Mouse (Mus musculus): ENCODE results near the gene Stard10. TPM values are rescaled to one million over a fixed set of nuclear protein-coding genes. Genes with fewer than 3 reads are reported as not detected.

The Stard10 gene
- total and polyA plus RNA-seq, 3 experiments = 53.1 to 113 (median 62.2) TPM

DNA sequence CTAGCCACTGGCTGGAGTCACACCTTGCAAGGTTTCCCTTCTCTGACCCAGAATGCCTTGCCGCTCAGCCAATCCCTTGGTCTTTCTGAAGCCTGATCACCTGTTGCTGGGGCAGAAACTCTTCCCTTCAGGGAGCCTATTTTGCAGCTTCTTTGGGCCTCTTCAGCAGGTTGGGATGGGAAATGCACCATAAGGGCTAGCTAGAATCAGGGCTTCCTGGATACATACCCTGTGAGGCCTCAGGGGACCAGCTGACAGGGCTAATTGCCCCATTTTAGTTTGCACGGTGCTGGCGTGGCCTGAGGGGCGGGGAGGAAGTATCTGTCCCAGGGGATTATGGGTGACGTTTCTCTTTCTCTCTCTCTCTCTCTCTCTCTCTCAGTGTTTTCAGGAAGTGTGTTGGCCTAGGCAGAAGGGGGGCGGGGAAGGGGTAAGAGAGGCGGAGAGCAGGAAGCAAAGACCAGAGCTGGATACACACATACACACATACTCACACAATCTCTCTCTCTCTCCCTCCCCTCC, 60.9 kb downstream of the Stard10 start:
- Histone ChIP-seq H3K4me1 (ENCODE audit: control insufficient read depth, insufficient read depth, low read length) (peaks cover 7% of the 10 kb centered on the region), H3K27ac (peak overlapping the region; percentile 77), H3K27me3 (ENCODE audit: control insufficient read depth, insufficient read depth, low read length) (no peaks in the 10 kb centered on the region), H3K9ac (ENCODE audit: low read depth, low read length) (peak overlapping the region; percentile 33; the same call in 1 of the 2 replicates), H3K36me3 (ENCODE audit: control insufficient read depth, insufficient read depth, low read length) (no peaks in the 10 kb centered on the region), H3K4me3 (peak overlapping the region; percentile 48), H3K79me2 (replicated peaks; ENCODE audit: control insufficient read depth, insufficient read depth, low read length) (no peaks in the 10 kb centered on the region)
- WGBS = 12% methylated on average over 7 of the region's 7 CpGs
- intact Hi-C loops (cut with DNase I) = no loop called here
- TF ChIP-seq EP300 (IDR thresholded peaks at IDR 0.05; ENCODE audit: insufficient read depth, low read depth, low read length) = peak; percentile 88
- peak; percentile 56 for TF ChIP-seq POLR2A (IDR thresholded peaks at IDR 0.05; ENCODE audit: insufficient read depth, low read depth, low read length)
- TF ChIP-seq CTCF (IDR thresholded peaks at IDR 0.05) = no peak
- DNase-seq = peak; percentile 82 to 89

DNA sequence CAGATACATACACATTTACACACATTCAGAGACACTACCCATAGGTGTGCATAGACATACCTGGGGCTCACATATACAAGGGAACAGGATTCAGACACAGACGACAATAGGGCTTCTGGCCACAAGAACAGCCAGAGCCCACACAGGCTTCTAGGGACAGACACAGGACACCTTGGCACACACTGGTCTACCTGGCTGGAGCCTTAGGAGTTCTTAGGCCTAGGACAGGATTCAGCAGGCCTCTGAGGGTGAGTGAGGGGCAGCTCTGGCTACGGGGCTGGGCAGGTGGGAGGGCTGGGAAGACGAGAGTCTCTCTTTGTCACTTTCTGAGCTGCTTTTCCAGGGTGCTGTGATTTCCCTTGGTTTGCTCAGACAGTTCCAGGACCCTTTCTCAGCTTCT, 61.4 kb downstream of the Stard10 start:
- peak overlapping the region; percentile 48 for H3K4me3 ChIP-seq
- no peak for DNase-seq
- H3K9ac ChIP-seq (ENCODE audit: low read depth, low read length) = peak overlapping the region; percentile 33
- H3K27ac ChIP-seq = peak overlapping the region; percentile 77
- H3K36me3 ChIP-seq (ENCODE audit: control insufficient read depth, insufficient read depth, low read length) = no peaks in the 10 kb centered on the region
- no peaks in the 10 kb centered on the region for H3K79me2 ChIP-seq (replicated peaks; ENCODE audit: control insufficient read depth, insufficient read depth, low read length)
- H3K27me3 ChIP-seq (ENCODE audit: control insufficient read depth, insufficient read depth, low read length) = no peaks in the 10 kb centered on the region
- TF ChIP-seq POLR2A (IDR thresholded peaks at IDR 0.05; ENCODE audit: insufficient read depth, low read depth, low read length) (no peak), EP300 (IDR thresholded peaks at IDR 0.05; ENCODE audit: insufficient read depth, low read depth, low read length) (no peak), CTCF (IDR thresholded peaks at IDR 0.05) (no peak)
- WGBS = 40% methylated on average over 3 of the region's 3 CpGs
- H3K4me1 ChIP-seq (ENCODE audit: control insufficient read depth, insufficient read depth, low read length) = peaks cover 7% of the 10 kb centered on the region
- intact Hi-C loops (cut with DNase I) = no loop called here

DNA sequence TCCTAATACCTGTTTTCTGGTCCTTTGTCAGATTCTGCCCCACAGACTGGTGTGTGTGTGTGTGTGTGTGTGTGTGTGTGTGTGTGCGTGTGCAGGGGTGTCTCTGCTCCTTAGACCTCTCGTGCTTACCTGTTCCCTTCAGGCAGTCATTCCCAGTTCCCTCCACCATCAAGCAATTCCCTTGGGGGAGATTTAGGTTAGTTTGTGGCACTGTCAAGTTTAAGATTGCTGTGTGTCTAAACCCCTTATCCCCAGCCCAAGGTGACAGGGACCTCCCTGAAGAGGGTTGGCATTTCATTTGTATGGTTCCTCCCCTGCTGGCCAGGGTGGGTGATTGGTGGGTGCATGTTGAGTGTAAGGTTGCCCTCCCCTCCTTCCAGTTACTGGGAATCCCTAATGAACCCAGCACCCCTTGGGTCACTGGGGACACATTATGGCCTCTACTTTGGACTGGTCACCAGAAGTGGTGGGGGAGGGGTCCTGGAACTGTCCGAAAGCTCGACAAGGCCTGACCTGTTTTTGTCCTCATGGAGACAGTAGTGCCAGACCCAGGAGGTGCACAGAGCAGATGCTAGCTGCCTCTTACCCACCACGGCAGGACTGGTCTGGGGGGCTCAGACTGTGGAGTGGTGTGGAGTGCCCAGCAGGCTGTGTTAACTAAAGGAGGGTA, 62.0 kb downstream of the Stard10 start:
- Histone ChIP-seq H3K4me1 (ENCODE audit: control insufficient read depth, insufficient read depth, low read length) (peaks cover 7% of the 10 kb centered on the region), H3K27ac (peak overlapping the region; percentile 32), H3K9ac (ENCODE audit: low read depth, low read length) (no peak overlapping the region), H3K36me3 (ENCODE audit: control insufficient read depth, insufficient read depth, low read length) (no peaks in the 10 kb centered on the region), H3K27me3 (ENCODE audit: control insufficient read depth, insufficient read depth, low read length) (no peaks in the 10 kb centered on the region), H3K79me2 (replicated peaks; ENCODE audit: control insufficient read depth, insufficient read depth, low read length) (no peaks in the 10 kb centered on the region), H3K4me3 (no peak overlapping the region)
- WGBS = 47% methylated on average over 5 of the region's 5 CpGs
- DNase-seq = no peak
- intact Hi-C loops (cut with DNase I) = no loop called here
- no peak for TF ChIP-seq EP300 (IDR thresholded peaks at IDR 0.05; ENCODE audit: insufficient read depth, low read depth, low read length)
- TF ChIP-seq POLR2A (IDR thresholded peaks at IDR 0.05; ENCODE audit: insufficient read depth, low read depth, low read length) = no peak
- TF ChIP-seq CTCF (IDR thresholded peaks at IDR 0.05) = no peak

DNA sequence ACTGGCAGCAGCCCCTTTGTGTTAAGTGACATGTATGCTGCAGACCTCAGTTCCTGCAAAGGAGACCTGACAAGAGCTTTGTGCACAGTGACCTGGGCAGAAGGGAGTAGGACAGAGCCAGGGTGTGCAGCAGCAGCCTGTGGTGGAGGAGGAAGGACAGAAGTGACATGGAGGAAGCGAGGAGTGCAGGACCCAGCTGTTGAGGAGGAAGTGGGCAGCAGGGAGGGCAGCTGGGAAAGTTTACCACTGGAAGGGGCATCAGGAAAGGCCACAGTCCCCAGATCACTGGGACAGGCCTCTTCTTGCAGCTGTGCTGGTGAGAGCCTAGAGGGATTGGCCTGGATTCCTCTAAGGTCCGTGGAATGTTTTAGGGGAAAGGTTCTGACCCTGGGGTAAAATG, 62.8 kb downstream of the Stard10 start:
- Histone ChIP-seq H3K27me3 (ENCODE audit: control insufficient read depth, insufficient read depth, low read length) (no peaks in the 10 kb centered on the region), H3K27ac (peak overlapping the region; percentile 32; the same call in 1 of the 2 replicates), H3K36me3 (ENCODE audit: control insufficient read depth, insufficient read depth, low read length) (no peaks in the 10 kb centered on the region), H3K4me1 (ENCODE audit: control insufficient read depth, insufficient read depth, low read length) (peaks cover 11% of the 10 kb centered on the region), H3K9ac (ENCODE audit: low read depth, low read length) (no peak overlapping the region), H3K4me3 (no peak overlapping the region), H3K79me2 (replicated peaks; ENCODE audit: control insufficient read depth, insufficient read depth, low read length) (no peaks in the 10 kb centered on the region)
- TF ChIP-seq CTCF (IDR thresholded peaks at IDR 0.05) = no peak
- peak in 1 of 2 experiments; percentile 50 for DNase-seq
- intact Hi-C loops (cut with DNase I) = no loop called here
- WGBS = 77% methylated on average over 2 of the region's 2 CpGs

DNA sequence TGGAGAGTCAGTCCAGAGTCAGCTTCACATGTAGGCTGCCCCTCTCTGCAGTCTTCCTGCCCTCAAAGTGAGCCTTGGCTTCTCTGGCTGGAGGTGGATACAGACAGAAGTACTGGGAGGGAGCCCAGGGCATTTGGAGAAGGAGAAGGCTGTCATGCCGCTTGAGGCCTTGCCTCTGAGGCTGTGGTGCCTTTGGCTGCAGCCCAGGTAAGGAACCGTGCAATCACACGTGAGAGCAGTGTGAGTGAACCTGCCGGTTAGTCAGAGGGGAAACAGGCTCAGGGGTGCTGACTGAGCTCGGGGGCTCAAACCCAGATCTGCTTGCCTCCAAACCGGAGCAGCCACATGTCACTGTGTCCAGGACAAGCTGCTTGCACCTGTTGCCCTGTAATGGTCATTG, 64.6 kb downstream of the Stard10 start:
- H3K4me3 ChIP-seq = no peak overlapping the region
- DNase-seq = no peak
- no peaks in the 10 kb centered on the region for H3K79me2 ChIP-seq (replicated peaks; ENCODE audit: control insufficient read depth, insufficient read depth, low read length)
- H3K9ac ChIP-seq (ENCODE audit: low read depth, low read length) = no peak overlapping the region
- H3K36me3 ChIP-seq (ENCODE audit: control insufficient read depth, insufficient read depth, low read length) = no peaks in the 10 kb centered on the region
- no peak for TF ChIP-seq POLR2A (IDR thresholded peaks at IDR 0.05; ENCODE audit: insufficient read depth, low read depth, low read length)
- TF ChIP-seq EP300 (IDR thresholded peaks at IDR 0.05; ENCODE audit: insufficient read depth, low read depth, low read length) = no peak
- no peak for TF ChIP-seq CTCF (IDR thresholded peaks at IDR 0.05)
- peaks cover 20% of the 10 kb centered on the region for H3K4me1 ChIP-seq (ENCODE audit: control insufficient read depth, insufficient read depth, low read length)
- H3K27me3 ChIP-seq (ENCODE audit: control insufficient read depth, insufficient read depth, low read length) = no peaks in the 10 kb centered on the region
- intact Hi-C loops (cut with DNase I) = no loop called here
- H3K27ac ChIP-seq = no peak overlapping the region
- WGBS = 76% methylated on average over 6 of the region's 6 CpGs

DNA sequence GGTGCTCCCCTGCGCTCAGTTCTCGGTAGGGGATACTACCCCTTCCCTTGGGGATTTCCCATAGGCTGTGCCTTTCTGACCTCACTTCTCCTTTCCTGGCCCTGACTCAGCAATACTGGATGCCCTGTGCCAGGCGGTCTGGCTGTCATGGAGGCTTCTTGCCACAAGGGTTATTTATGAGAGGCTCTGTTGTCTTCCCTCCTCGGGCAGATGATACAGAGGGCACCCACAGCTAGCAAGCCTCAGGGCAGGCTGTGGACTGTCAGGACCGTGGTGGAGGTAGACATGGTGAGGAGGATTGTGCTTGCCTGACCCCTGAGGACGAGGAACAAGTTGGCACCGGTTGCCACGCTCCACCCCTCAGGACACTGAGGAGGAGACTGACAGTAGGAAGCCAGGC, 65.5 kb downstream of the Stard10 start:
- DNase-seq = peak; percentile 54 to 75
- WGBS = 63% methylated on average over 8 of the region's 8 CpGs
- Histone ChIP-seq H3K79me2 (replicated peaks; ENCODE audit: control insufficient read depth, insufficient read depth, low read length) (no peaks in the 10 kb centered on the region), H3K4me3 (no peak overlapping the region), H3K9ac (ENCODE audit: low read depth, low read length) (no peak overlapping the region), H3K27me3 (ENCODE audit: control insufficient read depth, insufficient read depth, low read length) (no peaks in the 10 kb centered on the region), H3K4me1 (ENCODE audit: control insufficient read depth, insufficient read depth, low read length) (peaks cover 20% of the 10 kb centered on the region), H3K27ac (no peak overlapping the region), H3K36me3 (ENCODE audit: control insufficient read depth, insufficient read depth, low read length) (no peaks in the 10 kb centered on the region)
- intact Hi-C loops (cut with DNase I) = no loop called here
- TF ChIP-seq POLR2A (IDR thresholded peaks at IDR 0.05; ENCODE audit: insufficient read depth, low read depth, low read length) (no peak), EP300 (IDR thresholded peaks at IDR 0.05; ENCODE audit: insufficient read depth, low read depth, low read length) (peak; percentile 39; the same call in 1 of the 2 replicates), CTCF (IDR thresholded peaks at IDR 0.05) (peak; percentile 24)
